Mouse (Mus musculus) embryonic facial prominence, embryonic 11.5 days (tissue): ENCODE results near the gene Akr1c6. TPM values are rescaled to one million over a fixed set of nuclear protein-coding genes. Genes with fewer than 3 reads are reported as not detected.

Source experiments
- ATAC-seq: fragments of 200-750 bp; cut with Nextera tagmentation; replicated peaks from 2 replicates; pipeline ENCODE4 v1.8.0; 2017; ENCODE audit warnings: low read depth; ENCODE audit not compliant: insufficient number of reproducible peaks, low FRiP score, low TSS enrichment
- DNase-seq: peaks from one replicate; pipeline ENCODE4 v3.0.0-alpha.2; 2015; ENCODE audit warnings: low spot score
- H3K27ac ChIP-seq: fragments of 300-500 bp; sonication (generic); replicated peaks from 2 replicates; pipeline ENCODE4 v1.5.1; 2014; ENCODE audit warnings: mild to moderate bottlenecking, low read depth, low read length, control low read depth
- H3K27me3 ChIP-seq: fragments of 300-500 bp; sonication (generic); 2 replicates; pipeline ENCODE4 v1.6.1; 2014; ENCODE audit warnings: mild to moderate bottlenecking, low read length, moderate library complexity, mixed read lengths; ENCODE audit not compliant: control insufficient read depth, insufficient read depth
- H3K36me3 ChIP-seq: fragments of 300-500 bp; sonication (generic); replicated peaks from 2 replicates; pipeline ENCODE4 v1.6.1; 2014; ENCODE audit warnings: low read depth, mild to moderate bottlenecking, low read length, moderate library complexity, mixed read lengths; ENCODE audit not compliant: control insufficient read depth, insufficient read depth
- H3K4me1 ChIP-seq: fragments of 300-500 bp; sonication (generic); 2 replicates; pipeline ENCODE4 v1.6.1; 2014; ENCODE audit warnings: low read length, mixed read lengths; ENCODE audit not compliant: control insufficient read depth, insufficient read depth
- H3K4me2 ChIP-seq: fragments of 300-500 bp; sonication (generic); 2 replicates; pipeline ENCODE4 v1.6.1; 2014; ENCODE audit warnings: low read depth, mild to moderate bottlenecking, control low read depth, low read length, moderate library complexity
- H3K4me3 ChIP-seq: fragments of 300-500 bp; sonication (generic); 2 replicates; pipeline ENCODE4 v1.5.1; 2014; ENCODE audit warnings: low read depth, low read length, control low read depth
- H3K9ac ChIP-seq: fragments of 300-500 bp; sonication (generic); replicated peaks from 2 replicates; pipeline ENCODE4 v1.6.1; 2014; ENCODE audit warnings: mild to moderate bottlenecking, control low read depth, low read length
- H3K9me3 ChIP-seq: fragments of 300-500 bp; sonication (generic); replicated peaks from 2 replicates; pipeline ENCODE4 v1.6.1; 2016; ENCODE audit warnings: mild to moderate bottlenecking, low read length, inconsistent platforms, mixed read lengths; ENCODE audit not compliant: control insufficient read depth
- WGBS: fragments of 180-500 bp; shearing (Covaris S2); extraction: QIAGEN DNeasy Blood & Tissue Kit; methylation state at CpG from one replicate; pipeline ENCODE4 v1.1.7; 2014; 5-methylcytosine and 5-hydroxymethylcytosine counted together
- polyA plus RNA-seq: library from polyadenylated mRNA; unstranded; fragments of >200 nt; fragmentation: Nextera tagmentation; extraction: Ambion mirVana; gene quantifications from 2 replicates; pipeline ENCODE4 v1.2.1, GENCODE M21; 2014

Akr1c6 gene
- polyA plus RNA-seq, 1 experiment from 2014 or later = not detected

- no peak for DNase-seq
- Histone ChIP-seq H3K36me3 (no peaks in the 10 kb centered on the region), H3K27ac (no peak overlapping the region), H3K4me1 (no peaks in the 10 kb centered on the region), H3K9ac (no peak overlapping the region), H3K4me2 (no peak overlapping the region), H3K27me3 (no peaks in the 10 kb centered on the region), H3K9me3 (no peaks in the 10 kb centered on the region), H3K4me3 (no peak overlapping the region)
- WGBS = 95% methylated on average over 1 of the region's 1 CpGs
- no peak for ATAC-seq
These were observed 27.3 kb upstream of the Akr1c6 start for GRCm38 (mm10) chr13:4406771-4407170.

- no peak overlapping the region for H3K9ac ChIP-seq
- no peak for DNase-seq
- ATAC-seq = no peak
- no peaks in the 10 kb centered on the region for H3K4me1 ChIP-seq
- H3K9me3 ChIP-seq = no peaks in the 10 kb centered on the region
- no peaks in the 10 kb centered on the region for H3K36me3 ChIP-seq
- H3K4me3 ChIP-seq = no peak overlapping the region
- no peak overlapping the region for H3K4me2 ChIP-seq
- no peak overlapping the region for H3K27ac ChIP-seq
- 90% methylated on average over 2 of the region's 2 CpGs for WGBS
- H3K27me3 ChIP-seq = no peaks in the 10 kb centered on the region
These were observed 5.5 kb upstream of the Akr1c6 start for GRCm38 (mm10) chr13:4428558-4428957.

GRCm38 (mm10) chr13:4429034-4429433 is 5.1 kb upstream of the Akr1c6 start:
- no peak overlapping the region for H3K27ac ChIP-seq
- H3K27me3 ChIP-seq = no peaks in the 10 kb centered on the region
- no peak for ATAC-seq
- H3K4me1 ChIP-seq = no peaks in the 10 kb centered on the region
- H3K4me2 ChIP-seq = no peak overlapping the region
- H3K9ac ChIP-seq = no peak overlapping the region
- 76% methylated on average over 2 of the region's 2 CpGs for WGBS
- no peaks in the 10 kb centered on the region for H3K9me3 ChIP-seq
- H3K4me3 ChIP-seq = no peak overlapping the region
- no peaks in the 10 kb centered on the region for H3K36me3 ChIP-seq
- no peak for DNase-seq

GRCm38 (mm10) chr13:4431129-4431528 is 3.0 kb upstream of the Akr1c6 start:
- H3K36me3 ChIP-seq = no peaks in the 10 kb centered on the region

GRCm38 (mm10) chr13:4465641-4466040 is 31.5 kb downstream of the Akr1c6 start:
- H3K4me1 ChIP-seq = no peaks in the 10 kb centered on the region
- ATAC-seq = no peak
- no peak overlapping the region for H3K27ac ChIP-seq
- no peak overlapping the region for H3K4me2 ChIP-seq
- no peak overlapping the region for H3K4me3 ChIP-seq
- H3K9me3 ChIP-seq = no peaks in the 10 kb centered on the region
- H3K36me3 ChIP-seq = no peaks in the 10 kb centered on the region
- H3K9ac ChIP-seq = no peak overlapping the region
- DNase-seq = no peak
- 79% methylated on average over 2 of the region's 2 CpGs for WGBS
- no peaks in the 10 kb centered on the region for H3K27me3 ChIP-seq

More at GRCm38 (mm10) chr13:4431129-4431528, 3.0 kb upstream of the Akr1c6 start:
- WGBS = 86% methylated on average over 1 of the region's 1 CpGs
- H3K4me3 ChIP-seq = no peak overlapping the region
- ATAC-seq (no peak), DNase-seq (no peak)
- H3K9me3 ChIP-seq = no peaks in the 10 kb centered on the region
- H3K9ac ChIP-seq = no peak overlapping the region
- H3K27me3 ChIP-seq = no peaks in the 10 kb centered on the region
- H3K4me2 ChIP-seq = no peak overlapping the region
- no peak overlapping the region for H3K27ac ChIP-seq
- no peaks in the 10 kb centered on the region for H3K4me1 ChIP-seq

GRCm38 (mm10) chr13:4467896-4468295 is 33.8 kb downstream of the Akr1c6 start:
- Histone ChIP-seq H3K27ac (no peak overlapping the region), H3K9me3 (no peaks in the 10 kb centered on the region), H3K4me2 (no peak overlapping the region), H3K27me3 (no peaks in the 10 kb centered on the region), H3K9ac (no peak overlapping the region), H3K4me1 (no peaks in the 10 kb centered on the region), H3K4me3 (no peak overlapping the region), H3K36me3 (no peaks in the 10 kb centered on the region)
- ATAC-seq = no peak
- WGBS = 87% methylated on average over 1 of the region's 1 CpGs
- no peak for DNase-seq

Other genes with a start within 250 kb of the Akr1c6 start
- gene Akr1c13, start 243.2 kb upstream of the Akr1c6 start, polyA plus RNA-seq = 0.25 and 1.5 TPM in 2 replicates
- 0.20 and 0.49 TPM in 2 replicates for gene Akr1c19, start 205.6 kb upstream of the Akr1c6 start, polyA plus RNA-seq
- not detected in 2 replicates for gene Akr1c12, start 154.9 kb upstream of the Akr1c6 start, polyA plus RNA-seq
- not detected in 2 replicates for gene Akr1c20, start 89.0 kb downstream of the Akr1c6 start, polyA plus RNA-seq
- not detected in 2 replicates for gene Akr1c21, start 139.8 kb downstream of the Akr1c6 start, polyA plus RNA-seq
- 39.3 and 39.4 TPM in 2 replicates for gene Akr1e1, start 174.9 kb downstream of the Akr1c6 start, polyA plus RNA-seq